Mouse (Mus musculus) mature B cell (primary cell): ENCODE measurements around the gene Adgrl3.

ENCODE experiments used
- in situ Hi-C: fragments of 300-500 bp; cut with MboI; formaldehyde crosslinking; loops from 2 replicates; pipeline ENCODE4 v1.14.3; 2019

Gene Adgrl3

DNA sequence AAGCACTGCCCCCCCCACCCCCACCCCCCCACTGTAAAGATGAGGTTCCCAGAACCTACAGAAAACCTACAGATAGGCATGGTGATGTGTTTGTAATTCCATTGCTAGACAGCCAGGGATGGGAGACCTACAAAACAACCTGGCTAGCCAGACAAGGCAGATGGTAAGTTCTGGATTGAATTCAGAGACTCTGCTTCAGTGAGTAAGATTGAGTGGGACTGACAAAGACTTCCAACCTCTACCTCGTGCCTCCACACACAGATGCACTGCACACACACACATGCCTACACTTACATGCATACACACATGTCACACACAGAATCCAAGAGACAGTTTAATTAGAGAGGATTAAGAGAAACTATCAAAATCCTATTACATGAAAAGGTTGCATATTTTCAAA is 544.4 kb downstream of the Adgrl3 start:
- in situ Hi-C loops, result no loop called here

DNA sequence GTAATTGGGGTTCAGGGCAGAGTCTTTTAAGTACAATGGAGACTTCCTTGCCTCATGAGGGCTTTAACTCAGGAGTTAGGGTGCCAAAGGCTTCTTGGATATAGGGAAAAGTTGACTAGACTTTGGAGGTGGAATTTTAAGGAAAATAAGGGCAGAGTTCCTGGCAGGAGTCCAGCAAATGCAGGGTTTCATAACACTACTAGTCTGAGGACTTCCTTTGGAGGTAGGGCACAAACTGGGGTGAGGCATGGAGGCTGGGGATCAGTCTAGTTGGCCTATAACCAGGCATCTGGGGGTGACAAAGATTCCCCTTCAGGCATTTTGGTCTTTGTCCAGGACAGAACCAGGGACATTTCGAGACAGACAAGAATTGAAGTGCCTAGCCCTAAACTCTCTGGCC is 546.6 kb downstream of the Adgrl3 start:
- in situ Hi-C loops, result no loop called here

DNA sequence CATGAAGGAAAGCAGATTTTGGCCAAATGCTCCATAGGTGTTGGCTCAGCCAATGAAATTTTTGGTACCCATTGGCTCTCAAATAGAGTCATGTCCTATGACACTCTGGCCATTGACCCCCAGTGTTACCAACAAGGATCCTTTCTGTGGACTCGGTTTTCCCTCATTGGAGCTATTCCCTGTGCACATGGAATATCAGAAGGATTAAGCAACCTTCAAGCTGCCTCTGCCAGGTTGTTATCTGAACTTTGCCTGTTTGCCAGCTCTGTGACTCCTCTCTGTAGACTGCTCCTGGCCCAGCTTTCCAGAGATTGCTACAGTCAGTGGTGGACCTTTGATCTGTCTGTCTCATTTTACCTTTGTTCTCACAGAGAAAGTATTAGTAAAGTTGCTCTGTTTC is 548.8 kb downstream of the Adgrl3 start:
- in situ Hi-C loops, result no loop called here

DNA sequence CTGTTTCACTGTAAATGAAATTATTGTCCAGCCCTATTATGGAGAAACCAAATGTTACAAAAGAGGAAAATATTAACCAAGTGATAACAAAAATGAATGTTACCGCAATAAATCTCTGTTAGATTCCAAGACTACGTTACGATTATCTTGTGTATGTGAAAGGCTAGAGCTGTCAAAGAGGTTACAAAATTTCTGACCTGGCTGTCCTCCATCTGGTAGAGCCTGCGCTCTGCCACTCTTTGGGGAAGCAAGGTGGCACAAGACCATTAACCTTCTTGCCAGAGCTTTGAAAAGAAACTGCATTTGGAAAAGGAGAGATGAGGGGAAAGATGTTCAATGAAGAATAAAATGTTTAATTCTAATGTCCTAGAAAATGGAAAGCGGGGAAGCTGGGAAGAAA is 562.9 kb downstream of the Adgrl3 start:
- in situ Hi-C loops, result no loop called here

DNA sequence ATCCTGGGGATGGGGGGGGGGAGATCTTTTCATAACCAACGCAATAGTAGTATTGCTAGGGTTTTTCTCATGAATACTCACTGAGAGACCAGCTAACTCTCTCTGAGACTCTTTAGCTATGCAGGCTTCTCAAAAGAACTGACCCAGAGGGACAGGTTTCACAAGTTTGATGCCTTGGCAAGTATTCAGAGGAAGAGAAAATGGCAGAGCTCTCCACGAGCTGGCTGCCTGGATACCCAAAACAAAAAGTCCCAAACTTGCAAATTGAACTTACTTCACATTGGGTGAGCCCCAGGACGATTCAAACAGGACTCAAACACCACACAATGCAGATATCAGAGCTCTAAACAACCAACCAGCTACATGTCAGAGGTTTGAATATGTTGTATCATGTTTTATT is 563.5 kb downstream of the Adgrl3 start:
- in situ Hi-C loops, result no loop called here

DNA sequence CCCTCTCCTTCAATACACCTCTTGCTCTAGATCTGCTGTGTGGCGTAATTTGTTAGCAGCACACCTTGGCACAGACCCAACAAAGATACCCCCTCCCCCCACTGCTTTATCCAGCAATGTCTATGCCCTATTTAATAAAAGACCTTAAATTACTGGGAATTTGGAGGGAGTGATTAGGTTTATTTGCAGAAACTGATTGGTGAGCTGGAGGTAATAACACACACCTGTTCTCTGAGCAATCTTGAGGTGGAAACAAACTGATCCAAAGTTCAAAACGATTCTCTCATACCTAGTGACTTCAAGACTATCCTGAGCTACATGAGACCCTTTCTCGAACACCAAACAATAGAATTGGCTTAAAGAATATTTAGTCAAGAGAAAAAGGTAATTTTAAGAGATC is 565.0 kb downstream of the Adgrl3 start:
- in situ Hi-C loops, result no loop called here

DNA sequence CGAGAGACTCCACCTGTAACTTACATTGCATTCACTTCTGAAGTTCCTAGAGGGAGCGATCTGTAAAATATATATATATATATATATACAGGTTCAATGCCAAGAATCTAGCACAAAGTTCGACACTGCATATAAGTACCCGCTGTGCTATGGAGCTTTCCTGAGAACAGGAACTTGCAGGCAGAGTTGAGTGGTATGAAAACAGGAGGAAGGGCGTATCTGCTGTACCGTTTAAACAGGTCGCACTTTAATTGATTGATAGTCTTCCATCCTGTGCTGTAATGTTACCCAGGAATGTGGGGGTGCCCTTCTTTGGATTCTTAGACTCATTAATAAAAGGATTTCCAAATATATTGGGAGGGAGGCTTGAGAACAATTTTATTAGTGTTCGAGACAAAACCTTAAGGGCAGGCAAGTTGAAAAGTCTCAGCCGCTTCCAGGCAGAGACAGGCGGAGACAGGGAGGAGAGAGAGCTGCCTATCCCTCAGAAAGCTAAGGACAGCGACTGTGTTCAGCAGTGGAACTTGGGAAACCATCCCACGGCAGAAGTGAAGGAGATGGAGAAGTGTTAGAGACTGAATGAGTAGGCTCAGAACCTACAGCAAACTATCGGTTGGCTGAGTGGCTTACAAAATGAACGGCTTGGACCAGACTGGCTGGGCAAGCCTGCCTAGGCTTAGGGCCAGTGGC is 570.2 kb downstream of the Adgrl3 start:
- in situ Hi-C loops, result no loop called here

DNA sequence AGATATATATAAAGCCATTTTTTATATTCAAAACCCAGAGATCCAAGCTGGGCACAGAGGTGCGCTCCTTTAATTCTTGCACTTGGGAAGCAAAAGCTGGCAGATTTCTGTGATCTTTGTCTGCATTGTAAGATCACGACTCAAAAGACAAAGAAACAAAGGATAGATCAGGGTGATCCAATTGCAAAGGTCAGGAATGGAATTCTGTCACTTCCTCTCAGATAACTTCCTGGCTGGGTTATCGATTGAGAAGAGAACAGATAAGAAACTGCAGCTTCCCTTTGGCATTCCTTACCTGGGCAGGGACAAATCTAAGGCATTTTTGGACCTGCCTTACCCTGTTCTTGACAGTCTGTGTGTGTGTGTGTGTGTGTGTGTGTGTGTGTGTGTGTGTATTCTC is 571.5 kb downstream of the Adgrl3 start:
- in situ Hi-C loops, result no loop called here

DNA sequence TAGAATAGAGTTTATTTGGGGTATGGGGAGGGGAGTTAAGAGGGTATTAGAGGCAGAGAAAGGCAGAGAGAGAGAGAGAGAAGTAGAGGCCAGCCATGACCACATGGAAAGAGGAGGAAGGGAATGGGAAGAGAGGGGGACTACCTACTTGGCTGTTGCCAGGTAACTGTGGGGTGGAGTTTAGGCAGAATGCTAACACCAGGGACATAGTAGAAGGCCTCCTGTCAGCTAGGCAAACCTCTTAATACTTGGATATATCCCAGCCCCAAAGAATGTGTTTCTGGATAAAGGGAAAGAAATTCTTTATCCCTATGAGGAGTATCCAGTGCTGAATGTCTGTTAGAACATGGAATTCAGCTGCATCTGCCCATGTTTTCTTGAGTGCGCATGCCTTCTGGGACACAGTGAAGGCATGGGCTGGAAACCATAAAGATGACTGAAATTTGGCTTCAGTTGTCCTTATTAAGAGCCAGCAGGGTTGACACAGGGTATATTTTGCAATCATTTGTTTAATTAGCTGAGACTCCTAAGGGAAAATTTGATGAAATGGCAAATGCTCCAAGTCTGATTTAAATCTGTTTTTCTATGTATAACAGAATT is 573.6 kb downstream of the Adgrl3 start:
- in situ Hi-C loops, result no loop called here

DNA sequence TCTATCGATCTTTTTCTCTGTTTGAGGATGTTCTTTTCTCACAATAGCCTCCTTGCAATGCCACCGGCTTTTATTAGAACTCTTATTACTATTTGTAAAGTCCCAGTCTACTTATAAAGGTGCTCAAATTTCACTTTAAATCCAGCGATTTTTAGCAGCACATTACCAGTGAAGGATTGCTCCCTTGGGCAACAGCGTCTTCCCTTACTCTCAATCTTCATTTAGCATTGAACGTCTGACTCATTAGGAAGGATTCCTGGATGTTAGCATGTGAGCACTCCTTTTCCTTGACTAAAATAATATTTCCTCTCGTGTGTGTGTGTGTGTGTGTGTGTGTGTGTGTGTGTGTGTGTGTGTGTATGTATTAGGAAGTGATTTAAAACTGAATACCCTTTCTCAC is 578.1 kb downstream of the Adgrl3 start:
- in situ Hi-C loops, result no loop called here

DNA sequence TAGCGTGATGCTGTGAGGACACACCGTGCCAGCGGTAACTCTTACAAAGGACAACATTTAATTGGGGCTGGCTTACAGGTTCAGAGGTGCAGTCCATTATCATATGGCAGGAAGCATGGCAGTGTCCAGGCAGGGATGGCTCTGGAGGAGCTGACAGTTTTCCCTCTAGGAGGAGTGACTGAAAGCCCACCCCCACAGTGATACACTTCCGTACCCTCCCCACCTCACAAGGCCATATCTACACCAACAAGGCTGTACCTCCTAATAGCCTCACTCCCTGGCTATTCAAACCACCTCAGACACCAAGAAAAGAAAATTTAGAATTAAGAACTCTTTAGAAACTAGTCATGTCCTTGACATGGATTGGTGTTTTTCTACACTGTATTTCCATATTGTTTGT is 583.0 kb downstream of the Adgrl3 start:
- in situ Hi-C loops, result no loop called here

DNA sequence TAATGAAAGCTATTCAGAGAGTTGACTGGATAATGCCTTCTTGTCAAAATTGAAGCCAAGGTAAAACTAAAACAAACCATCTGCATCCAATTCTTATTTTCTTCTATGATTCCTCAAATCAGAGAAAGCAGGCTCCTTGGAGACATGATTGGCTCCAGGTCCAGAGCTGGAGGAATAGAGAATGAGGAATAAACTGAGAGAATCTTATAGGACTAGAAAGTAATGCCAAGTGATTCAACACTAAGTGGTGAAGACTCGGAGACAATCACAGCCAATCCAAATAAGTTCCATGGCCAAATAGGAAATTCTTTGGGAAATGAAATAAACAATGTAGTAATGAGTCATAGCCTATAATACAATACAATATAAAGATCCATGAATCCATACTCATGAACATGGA is 585.7 kb downstream of the Adgrl3 start:
- in situ Hi-C loops, result no loop called here

DNA sequence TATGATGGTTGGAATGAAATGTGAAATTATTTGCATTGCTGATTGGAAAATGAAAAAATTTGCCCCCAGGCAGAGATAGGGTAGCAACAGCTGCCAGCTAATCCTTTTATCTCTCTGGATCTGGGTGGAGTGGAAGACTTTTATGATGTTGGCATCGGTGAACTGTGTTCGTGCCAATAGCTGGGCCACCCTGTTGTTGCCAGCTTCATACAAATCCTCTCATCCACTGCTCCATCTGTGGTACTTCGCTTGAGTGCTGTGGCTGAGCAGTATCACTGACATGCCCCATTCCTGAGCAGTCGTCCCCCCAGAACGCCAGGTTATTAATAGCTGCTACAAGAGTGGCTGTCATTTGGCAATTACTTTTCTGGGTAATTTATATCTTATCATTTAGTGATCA is 590.3 kb downstream of the Adgrl3 start:
- in situ Hi-C loops, result no loop called here

DNA sequence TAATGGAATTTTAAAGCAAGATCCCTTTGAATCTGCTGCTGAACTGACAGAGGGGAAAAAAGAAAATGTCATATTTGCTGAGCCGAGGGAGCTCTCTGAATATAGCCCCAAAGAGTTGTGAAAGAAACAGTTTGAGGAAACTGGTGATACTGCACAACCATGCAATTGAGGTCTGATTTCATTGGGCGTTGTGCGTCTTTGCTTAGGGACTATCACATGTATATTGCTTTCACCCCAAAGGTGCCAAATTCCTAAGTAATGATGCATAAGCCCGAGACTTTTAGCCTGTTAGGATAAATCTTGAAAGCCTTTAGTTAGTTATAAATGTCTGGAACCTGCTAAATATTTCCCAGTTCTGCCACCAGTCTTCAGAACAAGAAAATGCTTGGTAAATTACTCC is 594.7 kb downstream of the Adgrl3 start:
- in situ Hi-C loops, result no loop called here

DNA sequence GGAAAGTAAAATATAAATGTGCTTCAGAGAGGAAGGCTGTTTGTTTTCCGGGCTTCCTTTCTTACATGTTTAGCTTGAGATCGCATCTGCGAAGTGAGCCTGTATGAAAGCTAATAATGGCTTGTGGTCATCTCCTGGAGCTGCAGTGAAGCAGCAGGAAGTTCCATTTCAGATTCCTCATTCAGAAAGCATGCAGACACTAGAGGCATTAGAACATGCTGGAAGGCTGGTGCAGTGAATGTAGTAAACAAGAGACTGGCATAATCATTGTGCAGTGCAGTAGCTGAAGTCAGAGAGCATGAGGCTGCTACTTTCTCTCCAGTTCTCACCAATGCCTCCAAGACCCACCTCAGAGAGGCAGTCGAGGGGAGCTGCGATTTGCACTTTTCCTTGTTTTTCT is 601.2 kb downstream of the Adgrl3 start:
- in situ Hi-C loops, result no loop called here

DNA sequence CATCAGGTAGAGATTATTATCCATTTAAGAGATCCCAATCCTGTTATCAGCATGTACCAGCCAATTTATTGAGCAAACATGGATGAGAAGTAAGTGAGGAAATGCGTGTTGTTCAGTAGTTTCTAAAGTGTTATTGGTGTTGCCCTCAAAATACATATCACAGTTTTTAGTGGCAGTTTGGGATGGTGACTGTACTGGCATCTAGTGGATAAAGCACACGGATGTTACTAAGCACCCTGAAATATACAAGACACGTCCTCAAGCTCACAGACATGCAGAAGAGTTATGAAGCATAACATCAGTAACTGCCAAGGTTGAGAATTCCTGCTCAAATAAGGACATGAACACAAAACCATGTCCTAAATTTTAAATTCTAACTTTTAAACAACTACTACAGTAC is 601.8 kb downstream of the Adgrl3 start:
- in situ Hi-C loops, result no loop called here

DNA sequence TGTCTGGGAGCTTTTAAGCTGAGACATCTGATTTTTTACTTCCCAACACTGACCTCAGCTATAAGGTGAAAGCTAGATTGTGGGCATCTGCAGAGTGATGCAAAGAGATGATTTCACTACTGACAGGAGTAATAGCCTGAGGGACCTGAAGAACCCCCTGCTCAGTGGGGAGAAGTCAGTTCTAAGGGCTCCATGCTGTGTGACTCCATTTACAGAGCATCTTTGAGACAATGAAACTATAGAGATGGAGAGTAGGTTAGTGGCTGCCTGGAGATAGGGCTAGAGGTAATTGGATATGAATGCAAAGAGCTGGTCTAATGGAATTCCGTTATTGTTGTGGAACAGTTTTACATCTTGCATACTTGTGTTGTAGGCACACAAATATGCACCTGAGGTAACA is 603.9 kb downstream of the Adgrl3 start:
- in situ Hi-C loops, result no loop called here

DNA sequence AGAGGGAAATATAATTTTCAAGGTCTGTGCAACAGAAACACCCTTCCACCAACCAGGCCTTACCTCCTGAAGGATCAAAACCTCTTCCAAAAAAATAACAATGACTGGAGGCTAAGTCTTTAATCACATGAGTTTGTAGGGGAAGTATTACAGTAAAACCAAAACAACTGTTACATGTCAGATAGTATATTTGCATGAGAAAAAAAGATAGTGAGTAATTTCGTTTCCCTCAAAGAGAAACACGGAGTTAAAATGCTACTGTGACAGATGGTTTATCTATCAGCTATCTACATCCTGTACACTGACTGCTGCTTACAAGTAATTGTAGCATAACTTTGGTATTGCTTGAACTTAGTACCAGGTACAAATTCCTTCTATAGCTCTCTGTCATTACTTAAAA is 616.2 kb downstream of the Adgrl3 start:
- in situ Hi-C loops, result no loop called here

DNA sequence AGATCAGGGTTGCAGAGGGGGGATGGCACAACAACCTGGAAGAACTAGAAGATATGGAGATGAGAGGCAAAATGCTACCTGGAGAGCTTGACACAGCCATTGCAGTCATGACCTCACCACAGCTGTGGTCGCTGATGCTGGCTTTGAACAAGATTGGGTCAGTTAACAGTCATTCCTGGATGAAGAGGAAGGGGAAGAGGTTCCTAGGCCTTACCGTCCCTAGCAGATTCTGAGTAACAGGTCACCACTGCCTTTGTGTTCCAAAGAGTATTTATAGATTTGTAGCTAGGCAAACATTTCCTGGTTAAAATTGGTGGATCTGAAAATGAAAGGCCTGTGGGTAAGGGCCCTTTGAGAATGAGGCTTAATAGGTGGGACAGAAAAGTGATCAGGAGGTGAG is 618.5 kb downstream of the Adgrl3 start:
- in situ Hi-C loops, result no loop called here

DNA sequence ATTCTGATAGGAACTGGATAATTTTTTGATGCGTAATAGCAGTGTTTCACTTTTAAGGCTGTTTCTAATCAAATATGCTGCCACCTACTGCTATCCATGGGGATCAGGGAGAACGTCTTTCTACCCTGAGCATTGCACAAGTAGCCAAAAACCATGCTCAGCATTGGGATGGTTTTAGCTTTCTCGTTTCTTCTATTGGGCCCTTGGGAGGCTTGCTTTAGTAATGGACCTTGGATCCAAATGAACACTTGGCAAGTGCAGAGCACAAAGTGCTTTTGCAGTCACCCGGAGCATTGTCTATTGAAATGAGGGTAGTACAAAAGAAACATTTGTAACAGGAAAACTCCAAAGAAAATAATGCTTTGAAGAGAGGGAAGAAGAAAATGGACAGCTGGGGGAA is 620.2 kb downstream of the Adgrl3 start:
- in situ Hi-C loops, result no loop called here

DNA sequence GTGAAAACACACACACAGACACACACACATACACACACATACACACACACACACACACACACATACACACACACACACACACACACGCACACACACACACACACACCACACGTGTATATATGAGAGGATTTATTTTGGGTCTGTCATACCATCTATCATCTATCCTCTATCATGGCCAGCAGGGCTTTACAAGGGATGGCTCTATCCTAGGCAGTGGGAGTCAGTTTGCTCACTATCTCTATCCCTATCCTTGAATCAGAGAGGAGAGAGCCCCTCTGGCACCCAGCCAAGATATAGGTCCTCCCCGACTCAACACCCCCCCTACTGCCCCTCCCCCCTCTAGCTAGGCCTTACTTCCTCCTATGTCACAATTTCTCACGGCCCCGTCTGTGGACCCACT is 625.6 kb downstream of the Adgrl3 start:
- in situ Hi-C loops, result no loop called here

DNA sequence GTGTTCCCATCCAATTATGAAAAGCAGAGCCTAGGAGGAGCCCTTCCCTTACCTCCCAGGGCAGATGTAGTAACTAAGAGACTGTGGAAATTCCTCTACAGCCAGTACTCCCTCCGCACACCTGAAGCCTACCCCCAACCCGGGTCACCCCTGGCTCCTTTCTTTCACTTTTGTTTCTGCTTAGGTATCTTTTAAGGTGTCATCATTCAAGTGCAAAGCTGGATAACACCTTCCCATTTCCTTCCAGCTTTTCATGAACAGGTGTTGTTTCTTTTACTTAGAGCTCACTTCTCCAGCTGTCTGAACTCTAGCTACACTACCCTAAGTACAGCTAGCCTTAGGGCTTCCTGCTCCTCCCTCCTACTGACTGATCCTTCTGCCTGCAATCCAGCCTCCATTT is 634.0 kb downstream of the Adgrl3 start:
- in situ Hi-C loops, result no loop called here

DNA sequence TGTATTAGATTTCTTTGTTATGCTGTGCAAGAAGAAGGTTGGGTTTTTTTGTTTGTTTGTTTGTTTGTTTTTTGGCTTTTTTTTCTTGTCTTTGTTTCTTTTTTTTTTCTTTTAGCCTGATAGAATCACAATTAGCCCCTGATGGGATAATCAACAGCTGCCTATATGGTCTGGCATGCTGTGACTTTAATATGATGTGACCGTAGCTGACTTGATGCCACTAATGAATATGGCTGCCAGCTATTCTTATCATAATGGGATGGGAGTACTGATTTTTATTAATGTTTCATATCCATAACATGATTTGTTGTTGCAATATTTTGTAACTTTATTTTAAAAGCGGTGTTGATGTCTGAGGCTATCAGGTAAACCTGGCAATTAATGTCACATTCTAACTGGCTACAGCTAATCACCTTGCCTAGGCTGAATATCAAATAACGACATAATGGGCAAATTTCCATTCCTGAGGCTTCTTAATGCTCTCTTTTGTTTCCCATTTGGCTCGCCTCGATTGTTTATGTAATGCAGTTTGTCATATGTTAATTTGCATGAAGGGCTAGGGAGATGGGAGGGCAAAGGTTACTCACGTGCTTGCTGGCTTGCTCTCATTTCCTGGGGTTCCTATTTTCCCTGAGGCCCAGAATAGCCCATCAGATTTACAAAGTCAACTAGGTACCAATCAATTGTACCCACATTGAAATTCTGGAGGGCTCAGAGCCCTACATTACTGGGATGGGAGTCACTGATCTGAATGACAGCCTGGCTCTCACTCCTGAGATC is 641.9 kb downstream of the Adgrl3 start:
- in situ Hi-C loops, result no loop called here
